Mouse (Mus musculus): Measurements from ENCODE around the gene Prr5. TPM values are rescaled to one million over a fixed set of nuclear protein-coding genes. Genes with fewer than 3 reads are reported as not detected.

Prr5 gene
- total RNA-seq (2023) = 4.8 TPM

GRCm38 (mm10) chr15:84668938-84669747 lies at the start of gene Prr5:
Prr5 (plus strand) TSS chr15:84669620.

DNA sequence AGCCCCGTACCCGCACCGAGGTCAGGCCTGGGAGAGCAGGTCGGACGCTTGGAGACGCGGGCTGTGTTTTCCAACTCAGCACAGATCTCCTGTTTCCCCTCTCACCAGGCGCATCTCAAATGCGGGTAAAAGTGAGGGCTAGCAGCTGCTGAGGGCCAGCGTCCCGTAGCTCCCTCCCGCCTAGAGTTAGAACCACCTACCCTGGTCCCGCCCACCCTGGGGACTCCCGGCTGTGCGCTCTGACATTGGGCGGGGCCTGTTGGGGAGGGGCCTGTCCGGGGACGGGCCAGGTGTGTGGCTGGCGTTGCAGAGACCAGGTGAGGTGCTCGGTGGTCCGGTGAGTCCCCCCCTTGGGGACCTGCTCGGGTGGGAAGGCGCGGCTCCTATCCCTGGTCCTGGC lies 50.4 kb downstream of the Prr5 start, which contains the start of gene Arhgap8:
Arhgap8 (plus strand) TSS at position 262 of the 400 bp plus-strand sequence.

Other genes starting within 250 kb of the Prr5 start
- not detected for gene Shisal1, start 222.5 kb upstream of the Prr5 start, total RNA-seq (2023)
- 6.7 TPM for gene Rtl6, start 111.8 kb upstream of the Prr5 start, total RNA-seq (2023)
- not detected for gene Arhgap8, start 50.4 kb downstream of the Prr5 start, total RNA-seq (2023)
- 9.6 TPM for gene Phf21b, start 186.4 kb downstream of the Prr5 start, total RNA-seq (2023)